Mouse (Mus musculus) forebrain, postnatal 0 days (tissue): ENCODE data around the gene Irf2bpl. TPM values are rescaled to one million over a fixed set of nuclear protein-coding genes. Genes with fewer than 3 reads are reported as not detected.

Experiments used
- ATAC-seq: fragments of 200-750 bp; cut with Nextera tagmentation; 2 replicates; pipeline ENCODE4 v1.8.0; 2017; ENCODE audit warnings: mild to moderate bottlenecking, moderate library complexity
- DNase-seq: peaks from one replicate; pipeline ENCODE4 v3.0.0-alpha.2; 2015
- H3K27ac ChIP-seq: fragments of 300-500 bp; sonication (generic); 2 replicates; pipeline ENCODE4 v1.5.1; 2014; ENCODE audit warnings: low read depth, mild to moderate bottlenecking, antibody characterized with exemption, low read length, moderate library complexity, mixed read lengths
- H3K27me3 ChIP-seq: fragments of 300-500 bp; sonication (generic); 2 replicates; pipeline ENCODE4 v1.6.1; 2014; ENCODE audit warnings: mild to moderate bottlenecking, low read length, mixed read lengths; ENCODE audit not compliant: insufficient read depth
- H3K36me3 ChIP-seq: fragments of 300-500 bp; sonication (generic); 2 replicates; pipeline ENCODE4 v1.6.1; 2014; ENCODE audit warnings: mild to moderate bottlenecking, moderate library complexity; ENCODE audit not compliant: insufficient read depth
- H3K4me1 ChIP-seq: fragments of 300-500 bp; sonication (generic); 2 replicates; pipeline ENCODE4 v1.6.1; 2014; ENCODE audit warnings: antibody characterized with exemption; ENCODE audit not compliant: insufficient read depth
- H3K4me2 ChIP-seq: fragments of 300-500 bp; sonication (generic); 2 replicates; pipeline ENCODE4 v1.6.1; 2014; ENCODE audit warnings: low read depth, mild to moderate bottlenecking, moderate library complexity
- H3K4me3 ChIP-seq: fragments of 300-500 bp; sonication (generic); 2 replicates; pipeline ENCODE4 v1.5.1; 2014; ENCODE audit warnings: low read depth, low read length, mixed read lengths
- H3K9ac ChIP-seq: fragments of 300-500 bp; sonication (generic); 2 replicates; pipeline ENCODE4 v1.6.1; 2014; ENCODE audit warnings: mild to moderate bottlenecking
- H3K9me3 ChIP-seq: fragments of 300-500 bp; sonication (generic); 2 replicates; pipeline ENCODE4 v1.6.1; 2016; ENCODE audit warnings: low read length
- CTCF ChIP-seq: sonication (generic); IDR thresholded peaks from 2 replicates; pipeline ENCODE4 v1.5.1; 2016; ENCODE audit warnings: antibody characterized with exemption, control low read depth, low read depth
- WGBS: fragments of 180-500 bp; shearing (Covaris S2); extraction: QIAGEN DNeasy Blood & Tissue Kit; methylation state at CpG from one replicate; pipeline ENCODE4 v1.1.7; 2014; 5-methylcytosine and 5-hydroxymethylcytosine counted together
- polyA plus RNA-seq: library from polyadenylated mRNA; unstranded; fragments of >200 nt; fragmentation: Nextera tagmentation; extraction: Ambion mirVana; gene quantifications from 2 replicates; pipeline ENCODE4 v1.2.1, GENCODE M21; 2015
- total RNA-seq: library from RNA; depleted of rRNA; stranded (reverse); fragments of >200 nt; gene quantifications from 2 replicates; pipeline ENCODE4 v1.2.3, GENCODE M21; 2014

Irf2bpl gene
- total and polyA plus RNA-seq, 2 experiments from 2014 or later, result 95.7 to 161 TPM

- Histone ChIP-seq H3K9me3 (no peaks in the 10 kb centered on the region), H3K4me2 (no peak overlapping the region), H3K27me3 (no peaks in the 10 kb centered on the region), H3K27ac (no peak overlapping the region), H3K4me3 (no peak overlapping the region), H3K4me1 (no peaks in the 10 kb centered on the region), H3K36me3 (no peaks in the 10 kb centered on the region), H3K9ac (no peak overlapping the region)
- WGBS, result 53% methylated on average over 14 of the region's 14 CpGs
- no peak for TF ChIP-seq CTCF
- DNase-seq (no peak), ATAC-seq (no peak)
Measured at GRCm38 (mm10) chr12:86867271-86868223, 17.1 kb downstream of the Irf2bpl start.

DNA sequence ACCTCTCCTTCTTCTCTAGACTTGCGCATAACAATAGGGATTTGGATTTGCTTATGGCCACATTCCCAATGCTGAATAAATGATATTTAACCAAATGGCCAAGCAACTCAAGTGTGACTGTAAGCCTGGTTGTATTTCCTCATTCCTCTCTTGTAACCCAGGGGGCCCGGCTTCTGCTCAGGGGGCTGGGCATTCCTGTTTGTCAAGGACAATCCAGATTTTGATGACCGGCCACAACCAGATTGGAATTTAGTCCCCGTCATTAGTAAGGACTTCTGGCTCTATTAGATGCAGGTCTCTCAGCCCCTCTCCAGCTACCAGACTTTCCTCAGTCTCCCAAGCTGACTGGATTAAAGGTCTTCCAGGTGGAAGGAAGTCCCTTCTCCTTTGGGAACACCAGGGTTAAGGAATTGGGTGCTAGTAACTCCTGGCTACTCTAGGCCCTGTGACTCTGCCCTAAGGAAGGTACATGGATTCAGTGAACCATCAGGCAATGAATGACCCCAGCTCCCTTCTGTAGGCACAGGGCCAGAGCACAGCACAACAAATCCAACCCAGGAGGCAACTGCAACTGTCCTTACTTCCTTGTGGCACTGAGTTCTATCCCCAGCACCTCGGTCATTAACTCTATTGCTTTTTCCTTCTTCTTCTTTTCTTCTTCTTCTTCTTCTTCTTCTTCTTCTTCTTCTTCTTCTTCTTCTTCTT, 20.1 kb downstream of the Irf2bpl start:
- Histone ChIP-seq H3K9ac (no peak overlapping the region), H3K27ac (no peak overlapping the region), H3K4me2 (no peak overlapping the region), H3K9me3 (no peaks in the 10 kb centered on the region), H3K4me1 (peaks cover 6% of the 10 kb centered on the region; the same call in 1 of the 2 replicates), H3K4me3 (no peak overlapping the region), H3K27me3 (no peaks in the 10 kb centered on the region), H3K36me3 (no peaks in the 10 kb centered on the region)
- 92% methylated on average over 5 of the region's 5 CpGs for WGBS
- DNase-seq (no peak), ATAC-seq (no peak)
- no peak for TF ChIP-seq CTCF

DNA sequence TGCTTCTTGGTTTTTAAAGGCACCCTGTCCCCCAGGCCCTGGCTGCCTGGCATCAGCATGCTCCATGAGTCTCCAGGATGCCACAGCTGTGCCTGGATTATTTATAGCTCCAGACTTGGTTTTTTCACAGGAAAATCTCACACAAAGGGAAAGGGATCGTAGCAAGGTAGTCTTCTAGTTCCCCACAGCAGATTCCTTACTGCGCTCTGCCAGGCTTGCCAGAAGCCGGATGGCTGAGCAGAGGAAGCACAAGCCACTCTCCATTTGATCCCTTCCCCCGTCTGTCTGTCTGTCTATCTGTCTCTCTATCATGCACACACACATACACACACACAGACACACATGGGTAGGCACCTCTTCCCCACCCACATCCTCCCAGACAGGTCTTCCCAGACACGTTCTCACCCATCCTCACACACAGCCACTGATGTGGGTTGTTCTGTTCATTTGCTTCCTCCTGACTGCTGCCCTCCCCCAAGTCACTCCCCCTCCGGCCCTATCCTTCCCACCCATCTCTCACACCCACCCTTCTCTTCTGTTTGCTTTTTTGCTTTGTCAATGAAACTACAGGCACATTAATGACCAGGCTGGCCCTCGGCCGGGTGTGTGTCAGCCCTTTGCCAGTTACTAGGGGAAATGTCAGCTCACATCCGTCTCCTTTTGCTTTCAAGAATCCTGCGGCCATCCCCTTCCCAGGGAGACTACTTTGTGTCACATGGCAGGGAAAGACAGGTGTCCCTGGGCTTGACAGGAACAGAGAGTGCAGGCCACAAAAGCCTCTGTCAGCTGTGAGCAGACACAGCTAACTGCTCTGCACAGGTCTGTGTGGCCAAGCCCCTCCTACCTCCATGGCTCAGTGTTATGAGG, 24.4 kb downstream of the Irf2bpl start:
- no peak for TF ChIP-seq CTCF
- DNase-seq (peak; percentile 71), ATAC-seq (peak; percentile 70)
- no peak overlapping the region for H3K4me2 ChIP-seq
- peak overlapping the region; percentile 82 for H3K27ac ChIP-seq
- 42% methylated on average over 10 of the region's 10 CpGs for WGBS
- H3K9ac ChIP-seq, result 0 out of 2 replicates have a peak overlapping the region, but pooled peaks have one; percentile 18
- no peak overlapping the region for H3K4me3 ChIP-seq
- peaks cover 19% of the 10 kb centered on the region for H3K4me1 ChIP-seq
- no peaks in the 10 kb centered on the region for H3K9me3 ChIP-seq
- H3K27me3 ChIP-seq, result no peaks in the 10 kb centered on the region
- H3K36me3 ChIP-seq, result no peaks in the 10 kb centered on the region

GRCm38 (mm10) chr12:86858983-86859872, 25.4 kb downstream of the Irf2bpl start:
- no peak for TF ChIP-seq CTCF
- no peaks in the 10 kb centered on the region for H3K27me3 ChIP-seq
- H3K9ac ChIP-seq, result 0 out of 2 replicates have a peak overlapping the region, but pooled peaks have one; percentile 18
- ATAC-seq, result no peak
- H3K36me3 ChIP-seq, result no peaks in the 10 kb centered on the region
- no peaks in the 10 kb centered on the region for H3K9me3 ChIP-seq
- no peak overlapping the region for H3K4me2 ChIP-seq
- peaks cover 19% of the 10 kb centered on the region for H3K4me1 ChIP-seq
- H3K4me3 ChIP-seq, result no peak overlapping the region
- no peak for DNase-seq
- WGBS, result 69% methylated on average over 6 of the region's 6 CpGs
- peak overlapping the region; percentile 82 for H3K27ac ChIP-seq

GRCm38 (mm10) chr12:86858498-86858897, 26.1 kb downstream of the Irf2bpl start:
- Histone ChIP-seq H3K4me3 (no peak overlapping the region), H3K27ac (no peak overlapping the region), H3K9ac (no peak overlapping the region), H3K9me3 (no peaks in the 10 kb centered on the region), H3K27me3 (no peaks in the 10 kb centered on the region), H3K4me1 (peaks cover 19% of the 10 kb centered on the region), H3K36me3 (no peaks in the 10 kb centered on the region), H3K4me2 (no peak overlapping the region)
- TF ChIP-seq CTCF, result no peak
- DNase-seq (no peak), ATAC-seq (no peak)
- WGBS, result 94% methylated on average over 4 of the region's 4 CpGs

DNA sequence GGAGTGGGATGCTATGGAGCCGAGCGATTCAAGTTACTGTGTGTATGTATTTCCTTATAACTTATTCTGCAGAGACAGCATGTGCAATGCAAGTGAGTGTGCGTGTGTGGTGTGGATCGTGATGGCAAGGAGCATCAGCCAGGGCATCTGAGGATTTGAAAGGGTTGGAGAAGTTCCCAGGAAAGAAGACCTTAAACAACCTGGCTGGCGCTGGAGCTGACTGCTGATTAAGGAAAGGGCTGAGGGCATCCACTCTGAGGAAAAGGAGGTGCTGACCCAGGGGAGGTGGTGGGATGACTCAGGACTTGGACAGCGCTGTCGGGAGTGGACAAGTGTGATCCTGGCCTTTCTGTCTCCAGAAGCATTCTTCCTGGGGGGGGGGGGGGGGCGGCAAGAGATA, 27.3 kb downstream of the Irf2bpl start:
- no peak overlapping the region for H3K4me2 ChIP-seq
- no peaks in the 10 kb centered on the region for H3K27me3 ChIP-seq
- no peak overlapping the region for H3K9ac ChIP-seq
- peaks cover 19% of the 10 kb centered on the region for H3K4me1 ChIP-seq
- H3K9me3 ChIP-seq, result no peaks in the 10 kb centered on the region
- no peak for ATAC-seq
- WGBS, result 82% methylated on average over 7 of the region's 8 CpGs
- no peak for DNase-seq
- TF ChIP-seq CTCF, result no peak
- no peak overlapping the region for H3K27ac ChIP-seq
- H3K36me3 ChIP-seq, result no peaks in the 10 kb centered on the region
- no peak overlapping the region for H3K4me3 ChIP-seq
